Mouse (Mus musculus) intestine, embryonic 14.5 days (tissue): ENCODE data around the gene Frmd6. TPM values are rescaled to one million over a fixed set of nuclear protein-coding genes. Genes with fewer than 3 reads are reported as not detected.
A peak's percentile ranks its signal among the peaks of the same experiment; 100 is the strongest.

Experiments used
- ATAC-seq: fragments of 200-750 bp; cut with Nextera tagmentation; replicated peaks from 2 replicates; pipeline ENCODE4 v1.8.0; 2017; ENCODE audit warnings: low read depth, moderate number of reproducible peaks, moderate TSS enrichment, moderate library complexity; ENCODE audit not compliant: low FRiP score, low TSS enrichment
- DNase-seq: peaks from one replicate; pipeline ENCODE4 v3.0.0-alpha.2; 2018; ENCODE audit warnings: low spot score
- H3K27ac ChIP-seq: fragments of 300-500 bp; sonication (generic); 2 replicates; pipeline ENCODE4 v1.5.1; 2014; ENCODE audit warnings: low read depth, mild to moderate bottlenecking, control low read depth
- H3K27me3 ChIP-seq: fragments of 300-500 bp; sonication (generic); replicated peaks from 2 replicates; pipeline ENCODE4 v1.6.1; 2014; ENCODE audit warnings: low read length, control low read depth; ENCODE audit not compliant: control insufficient read depth, insufficient read depth
- H3K36me3 ChIP-seq: fragments of 300-500 bp; sonication (generic); 2 replicates; pipeline ENCODE4 v1.6.1; 2014; ENCODE audit warnings: low read length, control low read depth; ENCODE audit not compliant: control insufficient read depth, insufficient read depth
- H3K4me1 ChIP-seq: fragments of 300-500 bp; sonication (generic); replicated peaks from 2 replicates; pipeline ENCODE4 v1.6.1; 2014; ENCODE audit warnings: low read length, control low read depth, mixed read lengths; ENCODE audit not compliant: control insufficient read depth, insufficient read depth
- H3K4me2 ChIP-seq: fragments of 300-500 bp; sonication (generic); 2 replicates; pipeline ENCODE4 v1.6.1; 2014; ENCODE audit warnings: low read length
- H3K4me3 ChIP-seq: fragments of 300-500 bp; sonication (generic); 2 replicates; pipeline ENCODE4 v1.5.1; 2014; ENCODE audit warnings: low read depth, low read length, control low read depth, mixed read lengths
- H3K9ac ChIP-seq: fragments of 300-500 bp; sonication (generic); 2 replicates; pipeline ENCODE4 v1.6.1; 2014; ENCODE audit warnings: mild to moderate bottlenecking, low read length
- H3K9me3 ChIP-seq: fragments of 300-500 bp; sonication (generic); 2 replicates; pipeline ENCODE4 v1.6.1; 2016; ENCODE audit warnings: low read length, control low read depth; ENCODE audit not compliant: control insufficient read depth
- WGBS: fragments of 180-500 bp; shearing (Covaris S2); extraction: QIAGEN DNeasy Blood & Tissue Kit; methylation state at CpG from one replicate; pipeline ENCODE4 v1.1.7; 2014; 5-methylcytosine and 5-hydroxymethylcytosine counted together
- polyA plus RNA-seq: library from polyadenylated mRNA; unstranded; fragments of >200 nt; fragmentation: Nextera tagmentation; extraction: Ambion mirVana; gene quantifications from 2 replicates; pipeline ENCODE4 v1.2.1, GENCODE M21; 2014

Gene Frmd6
- polyA plus RNA-seq, 1 experiment from 2014 or later, result 17.5 TPM

GRCm38 (mm10) chr12:70800086-70800485 is 25.2 kb upstream of the Frmd6 start:
- DNase-seq (no peak), ATAC-seq (no peak)
- no peak overlapping the region for H3K27ac ChIP-seq

DNA sequence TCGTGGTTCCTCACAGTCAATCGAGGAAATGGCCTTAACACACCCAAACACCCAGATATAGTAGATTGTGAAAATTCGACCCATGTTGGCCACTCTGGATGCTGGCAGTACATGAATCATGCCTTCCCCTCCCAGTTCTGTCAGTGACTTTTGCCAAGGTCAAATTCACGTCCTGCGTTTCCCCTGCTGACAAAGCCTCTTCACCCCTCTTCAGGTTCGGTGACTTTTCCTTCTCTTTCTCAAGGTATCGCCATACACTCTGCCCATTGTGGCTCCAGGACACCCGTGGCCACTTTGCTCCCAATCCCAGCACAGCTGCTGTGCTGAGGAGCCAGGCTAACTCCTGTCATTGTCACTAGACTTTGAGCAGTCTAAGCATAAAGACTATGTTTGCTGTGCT is 24.0 kb upstream of the Frmd6 start:
- 71% methylated on average over 8 of the region's 8 CpGs for WGBS
- Histone ChIP-seq H3K4me3 (no peak overlapping the region), H3K27me3 (no peaks in the 10 kb centered on the region), H3K36me3 (no peaks in the 10 kb centered on the region), H3K4me1 (peaks cover 11% of the 10 kb centered on the region), H3K9me3 (no peaks in the 10 kb centered on the region), H3K27ac (no peak overlapping the region), H3K4me2 (no peak overlapping the region), H3K9ac (no peak overlapping the region)
- DNase-seq (no peak), ATAC-seq (no peak)

More at GRCm38 (mm10) chr12:70800086-70800485, 25.2 kb upstream of the Frmd6 start:
- H3K36me3 ChIP-seq, result no peaks in the 10 kb centered on the region
- WGBS, result 78% methylated on average over 8 of the region's 8 CpGs
- peaks cover 11% of the 10 kb centered on the region for H3K4me1 ChIP-seq
- no peak overlapping the region for H3K9ac ChIP-seq
- no peak overlapping the region for H3K4me2 ChIP-seq
- no peaks in the 10 kb centered on the region for H3K9me3 ChIP-seq
- H3K4me3 ChIP-seq, result no peak overlapping the region
- H3K27me3 ChIP-seq, result no peaks in the 10 kb centered on the region

GRCm38 (mm10) chr12:70803494-70803893 is 21.8 kb upstream of the Frmd6 start:
- no peaks in the 10 kb centered on the region for H3K36me3 ChIP-seq
- no peaks in the 10 kb centered on the region for H3K9me3 ChIP-seq
- H3K4me1 ChIP-seq, result peaks cover 11% of the 10 kb centered on the region
- H3K4me2 ChIP-seq, result no peak overlapping the region
- no peak overlapping the region for H3K9ac ChIP-seq
- ATAC-seq (no peak), DNase-seq (no peak)
- H3K27me3 ChIP-seq, result no peaks in the 10 kb centered on the region
- H3K4me3 ChIP-seq, result no peak overlapping the region
- 71% methylated on average over 4 of the region's 4 CpGs for WGBS
- no peak overlapping the region for H3K27ac ChIP-seq

DNA sequence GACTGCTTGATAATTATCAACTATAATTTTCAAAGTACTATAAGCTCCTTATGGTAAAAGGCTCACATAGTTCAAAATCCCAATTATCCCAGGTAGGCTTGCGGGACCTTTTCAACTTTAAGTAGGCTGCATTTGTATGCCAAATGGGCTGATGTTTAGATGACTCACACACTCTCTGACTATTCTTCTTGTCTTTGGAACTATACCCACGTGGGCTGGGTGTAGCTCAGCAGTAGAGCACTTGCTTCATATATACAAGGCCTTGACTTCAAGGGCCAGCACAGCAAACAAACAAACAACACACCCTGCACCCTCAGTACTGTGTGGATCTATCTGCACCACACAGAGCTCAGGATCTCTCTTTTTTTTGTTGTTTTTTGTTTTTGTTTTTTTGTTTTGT is 20.3 kb upstream of the Frmd6 start:
- H3K27ac ChIP-seq, result no peak overlapping the region
- no peak for ATAC-seq
- no peak overlapping the region for H3K4me2 ChIP-seq
- H3K36me3 ChIP-seq, result no peaks in the 10 kb centered on the region
- no peaks in the 10 kb centered on the region for H3K9me3 ChIP-seq
- WGBS, result 68% methylated on average over 2 of the region's 2 CpGs
- no peak overlapping the region for H3K9ac ChIP-seq
- DNase-seq, result no peak
- H3K4me3 ChIP-seq, result no peak overlapping the region
- H3K4me1 ChIP-seq, result peaks cover 3% of the 10 kb centered on the region; the same call in 1 of the 2 replicates
- no peaks in the 10 kb centered on the region for H3K27me3 ChIP-seq

DNA sequence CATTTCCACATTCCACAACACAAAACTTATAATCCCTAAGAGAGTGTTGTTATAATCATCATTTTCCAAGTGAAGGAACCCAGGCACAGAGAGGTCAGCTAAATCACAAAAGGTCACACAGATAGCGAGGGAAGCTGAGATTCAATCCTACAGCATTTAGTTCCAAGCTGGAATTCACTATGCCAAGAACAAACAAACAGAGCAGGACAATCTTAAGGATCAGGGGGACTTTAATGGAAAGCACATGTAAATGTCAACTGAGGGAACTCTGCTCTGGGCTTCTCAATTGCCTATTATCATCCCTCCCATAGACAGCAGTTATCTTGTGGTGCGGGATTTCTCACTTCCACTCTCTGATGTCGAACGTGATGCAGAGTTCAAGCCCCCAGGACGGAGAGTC is 17.8 kb upstream of the Frmd6 start:
- Histone ChIP-seq H3K9ac (no peak overlapping the region), H3K27me3 (no peaks in the 10 kb centered on the region), H3K4me3 (no peak overlapping the region), H3K9me3 (no peaks in the 10 kb centered on the region), H3K27ac (no peak overlapping the region), H3K4me2 (no peak overlapping the region), H3K36me3 (no peaks in the 10 kb centered on the region), H3K4me1 (no peaks in the 10 kb centered on the region)
- ATAC-seq (no peak), DNase-seq (no peak)
- 36% methylated on average over 5 of the region's 5 CpGs for WGBS

DNA sequence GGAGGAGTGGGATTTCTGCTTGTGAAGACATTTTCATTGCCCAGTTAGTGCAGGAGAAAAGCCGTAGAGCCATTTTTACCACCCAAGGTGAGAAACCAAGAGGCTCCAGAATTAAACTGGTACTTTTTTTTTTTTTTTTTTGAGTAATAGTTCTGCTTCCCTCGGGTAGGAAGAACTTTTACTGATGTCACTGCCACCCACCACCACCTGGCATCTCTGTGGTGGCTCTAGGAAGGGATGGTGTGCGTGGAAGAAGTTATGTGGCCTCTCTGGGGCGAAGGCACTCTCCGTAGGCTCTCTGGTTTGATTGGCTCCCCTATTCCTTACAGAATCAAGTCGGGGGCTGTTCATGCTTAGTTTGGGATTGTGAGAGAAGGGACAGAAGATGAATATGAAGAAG is 17.3 kb upstream of the Frmd6 start:
- Histone ChIP-seq H3K36me3 (no peaks in the 10 kb centered on the region), H3K27ac (no peak overlapping the region), H3K4me1 (peaks cover 4% of the 10 kb centered on the region; the same call in 1 of the 2 replicates), H3K9me3 (no peaks in the 10 kb centered on the region), H3K4me2 (no peak overlapping the region), H3K27me3 (no peaks in the 10 kb centered on the region), H3K9ac (no peak overlapping the region), H3K4me3 (no peak overlapping the region)
- ATAC-seq (no peak), DNase-seq (no peak)
- WGBS, result 61% methylated on average over 6 of the region's 6 CpGs

DNA sequence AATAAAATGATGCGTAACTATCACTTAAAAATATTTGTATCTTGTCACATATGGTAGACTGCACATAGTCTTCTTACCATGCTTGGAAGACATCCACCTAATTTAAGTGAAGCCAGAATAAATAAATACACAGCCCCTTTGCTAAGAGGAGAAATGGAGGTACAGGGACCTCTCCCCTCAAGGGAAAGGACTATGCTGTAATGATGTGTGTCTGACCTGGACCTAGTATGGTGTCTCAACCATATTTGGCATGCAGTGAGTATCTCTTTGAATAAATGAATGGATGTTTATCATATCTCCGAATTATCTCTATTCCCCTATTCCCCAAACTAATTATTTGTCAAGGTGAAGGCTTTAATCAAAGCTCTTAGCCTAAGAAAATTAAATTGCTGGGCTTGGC is 15.4 kb upstream of the Frmd6 start:
- no peak for DNase-seq
- no peak overlapping the region for H3K4me2 ChIP-seq
- H3K27ac ChIP-seq, result no peak overlapping the region
- no peak overlapping the region for H3K4me3 ChIP-seq
- no peak overlapping the region for H3K9ac ChIP-seq
- no peaks in the 10 kb centered on the region for H3K27me3 ChIP-seq
- 82% methylated on average over 2 of the region's 2 CpGs for whole genome bisulfite sequencing
- ATAC-seq, result no peak
- H3K36me3 ChIP-seq, result no peaks in the 10 kb centered on the region
- H3K9me3 ChIP-seq, result no peaks in the 10 kb centered on the region
- peaks cover 6% of the 10 kb centered on the region; the same call in 1 of the 2 replicates for H3K4me1 ChIP-seq

DNA sequence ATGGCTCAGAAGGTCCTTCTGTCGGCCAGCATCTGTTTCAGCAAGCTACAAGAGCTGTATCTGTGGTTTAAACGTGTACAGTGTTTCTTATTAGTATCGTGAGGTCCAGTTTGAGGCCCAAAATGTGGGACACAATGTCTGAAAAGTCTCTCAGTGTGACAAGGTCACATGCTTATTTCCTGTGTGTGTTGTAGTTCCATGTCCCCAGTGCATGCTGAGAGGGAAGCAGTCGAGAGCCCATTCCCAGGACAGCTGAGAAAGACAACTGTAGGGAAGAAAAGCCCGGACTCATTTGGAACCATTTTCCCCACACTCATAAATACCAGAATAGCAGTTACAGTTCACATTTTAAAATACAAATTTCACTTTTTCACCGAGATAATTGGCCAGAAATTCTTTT is 13.5 kb upstream of the Frmd6 start:
- Histone ChIP-seq H3K9me3 (no peaks in the 10 kb centered on the region), H3K4me1 (peaks cover 6% of the 10 kb centered on the region; the same call in 1 of the 2 replicates), H3K9ac (no peak overlapping the region), H3K36me3 (no peaks in the 10 kb centered on the region), H3K4me3 (no peak overlapping the region), H3K4me2 (no peak overlapping the region), H3K27ac (peak overlapping the region; percentile 57), H3K27me3 (no peaks in the 10 kb centered on the region)
- DNase-seq (no peak), ATAC-seq (no peak)
- WGBS, result 56% methylated on average over 6 of the region's 6 CpGs

GRCm38 (mm10) chr12:70812176-70812575 is 13.1 kb upstream of the Frmd6 start:
- DNase-seq, result no peak
- Histone ChIP-seq H3K36me3 (no peaks in the 10 kb centered on the region), H3K4me2 (no peak overlapping the region), H3K9ac (no peak overlapping the region), H3K4me3 (no peak overlapping the region), H3K27ac (no peak overlapping the region), H3K9me3 (no peaks in the 10 kb centered on the region), H3K4me1 (peaks cover 6% of the 10 kb centered on the region; the same call in 1 of the 2 replicates), H3K27me3 (no peaks in the 10 kb centered on the region)
- no peak for ATAC-seq
- 59% methylated on average over 6 of the region's 6 CpGs for WGBS
